Mouse (Mus musculus): ENCODE measurements at regions not wholly inside any gene's neighbourhood (a gene's known extent, or its start where the extent isn't known, plus 50 kb on each side); places are given as distances from the start of the nearest gene placed in this dataset.

GRCm38 (mm10) chr16:47205339-47205738 lies 707.0 kb upstream of the Nectin3 start:
- Histone ChIP-seq H3K4me2 (replicated peaks; ENCODE audit: low read depth) (no peak overlapping the region), H3K36me3 (ENCODE audit: control insufficient read depth, insufficient read depth, low read length) (no peaks in the 10 kb centered on the region), H3K27ac (replicated peaks) (no peak overlapping the region), H3K4me3 (ENCODE audit: low read depth, low read length) (no peak overlapping the region), H3K27me3 (ENCODE audit: control insufficient read depth, insufficient read depth, low read length) (no peaks in the 10 kb centered on the region), H3K9me3 (ENCODE audit: control insufficient read depth, low read length) (no peaks in the 10 kb centered on the region), H3K4me1 (replicated peaks; ENCODE audit: control insufficient read depth, insufficient read depth) (no peaks in the 10 kb centered on the region), H3K9ac (ENCODE audit: low read length) (no peak overlapping the region)
- TF ChIP-seq EP300 (optimal IDR thresholded peaks at IDR 0.05): no peak
- no peak for TF ChIP-seq CTCF (IDR thresholded peaks at IDR 0.05; ENCODE audit: low read depth)
- no peak for DNase-seq (ENCODE audit: low spot score)
- no peak for ATAC-seq (ENCODE audit: low FRiP score, low TSS enrichment)
- WGBS: 66% methylated on average over 4 of the region's 4 CpGs

- Histone ChIP-seq H3K4me1 (replicated peaks; ENCODE audit: control insufficient read depth, insufficient read depth) (no peaks in the 10 kb centered on the region), H3K9me3 (ENCODE audit: control insufficient read depth, low read length) (no peaks in the 10 kb centered on the region), H3K27ac (replicated peaks) (no peak overlapping the region), H3K36me3 (ENCODE audit: control insufficient read depth, insufficient read depth, low read length) (no peaks in the 10 kb centered on the region), H3K4me3 (ENCODE audit: low read depth, low read length) (no peak overlapping the region), H3K27me3 (ENCODE audit: control insufficient read depth, insufficient read depth, low read length) (no peaks in the 10 kb centered on the region), H3K4me2 (replicated peaks; ENCODE audit: low read depth) (no peak overlapping the region), H3K9ac (ENCODE audit: low read length) (no peak overlapping the region)
- DNase-seq (ENCODE audit: low spot score): no peak
- 81% methylated on average over 3 of the region's 3 CpGs for WGBS
- no peak for ATAC-seq (ENCODE audit: low FRiP score, low TSS enrichment)
- TF ChIP-seq EP300 (optimal IDR thresholded peaks at IDR 0.05): no peak
- no peak for TF ChIP-seq CTCF (IDR thresholded peaks at IDR 0.05; ENCODE audit: low read depth)
Observed at GRCm38 (mm10) chr16:47204672-47205307, 706.5 kb upstream of the Nectin3 start.

GRCm38 (mm10) chr16:47204031-47204430 lies 705.7 kb upstream of the Nectin3 start:
- H3K4me1 ChIP-seq (replicated peaks; ENCODE audit: control insufficient read depth, insufficient read depth): no peaks in the 10 kb centered on the region
- no peak for TF ChIP-seq EP300 (optimal IDR thresholded peaks at IDR 0.05)
- TF ChIP-seq CTCF (IDR thresholded peaks at IDR 0.05; ENCODE audit: low read depth): no peak

GRCm38 (mm10) chr16:47171444-47172182 lies 673.3 kb upstream of the Nectin3 start:
- Histone ChIP-seq H3K4me3 (ENCODE audit: low read depth, low read length) (no peak overlapping the region), H3K36me3 (ENCODE audit: control insufficient read depth, insufficient read depth, low read length) (no peaks in the 10 kb centered on the region), H3K27me3 (ENCODE audit: control insufficient read depth, insufficient read depth, low read length) (no peaks in the 10 kb centered on the region), H3K27ac (replicated peaks) (no peak overlapping the region), H3K9ac (ENCODE audit: low read length) (no peak overlapping the region), H3K9me3 (ENCODE audit: control insufficient read depth, low read length) (no peaks in the 10 kb centered on the region), H3K4me1 (replicated peaks; ENCODE audit: control insufficient read depth, insufficient read depth) (no peaks in the 10 kb centered on the region), H3K4me2 (replicated peaks; ENCODE audit: low read depth) (no peak overlapping the region)
- TF ChIP-seq EP300 (optimal IDR thresholded peaks at IDR 0.05): no peak
- TF ChIP-seq CTCF (IDR thresholded peaks at IDR 0.05; ENCODE audit: low read depth): no peak
- WGBS: 52% methylated on average over 3 of the region's 3 CpGs
- ATAC-seq (ENCODE audit: low FRiP score, low TSS enrichment): 0 out of 2 replicates have a peak, but pooled peaks have one; percentile 45
- DNase-seq (ENCODE audit: low spot score): no peak

More at GRCm38 (mm10) chr16:47204031-47204430, 705.7 kb upstream of the Nectin3 start:
- Histone ChIP-seq H3K9ac (ENCODE audit: low read length) (no peak overlapping the region), H3K36me3 (ENCODE audit: control insufficient read depth, insufficient read depth, low read length) (no peaks in the 10 kb centered on the region), H3K9me3 (ENCODE audit: control insufficient read depth, low read length) (no peaks in the 10 kb centered on the region), H3K4me2 (replicated peaks; ENCODE audit: low read depth) (no peak overlapping the region), H3K27ac (replicated peaks) (no peak overlapping the region), H3K4me3 (ENCODE audit: low read depth, low read length) (no peak overlapping the region), H3K27me3 (ENCODE audit: control insufficient read depth, insufficient read depth, low read length) (no peaks in the 10 kb centered on the region)
- no peak for DNase-seq (ENCODE audit: low spot score)
- ATAC-seq (ENCODE audit: low FRiP score, low TSS enrichment): no peak

GRCm38 (mm10) chr16:47164573-47164972 lies 666.2 kb upstream of the Nectin3 start:
- H3K27ac ChIP-seq (replicated peaks): no peak overlapping the region
- TF ChIP-seq EP300 (optimal IDR thresholded peaks at IDR 0.05) (no peak), CTCF (IDR thresholded peaks at IDR 0.05; ENCODE audit: low read depth) (no peak)
- ATAC-seq (ENCODE audit: low FRiP score, low TSS enrichment) (no peak), DNase-seq (ENCODE audit: low spot score) (no peak)
- no peak overlapping the region for H3K4me2 ChIP-seq (replicated peaks; ENCODE audit: low read depth)
- H3K4me3 ChIP-seq (ENCODE audit: low read depth, low read length): no peak overlapping the region
- H3K36me3 ChIP-seq (ENCODE audit: control insufficient read depth, insufficient read depth, low read length): no peaks in the 10 kb centered on the region
- H3K9ac ChIP-seq (ENCODE audit: low read length): no peak overlapping the region
- H3K27me3 ChIP-seq (ENCODE audit: control insufficient read depth, insufficient read depth, low read length): no peaks in the 10 kb centered on the region
- no peaks in the 10 kb centered on the region for H3K4me1 ChIP-seq (replicated peaks; ENCODE audit: control insufficient read depth, insufficient read depth)
- WGBS: 38% methylated on average over 2 of the region's 2 CpGs
- H3K9me3 ChIP-seq (ENCODE audit: control insufficient read depth, low read length): no peaks in the 10 kb centered on the region

All from stomach, postnatal 0 days (tissue).